Mouse (Mus musculus): ENCODE results near the gene Tcerg1l. TPM values are rescaled to one million over a fixed set of nuclear protein-coding genes. Genes with fewer than 3 reads are reported as not detected.

The Tcerg1l gene
- polyA plus RNA-seq, 1 experiment from 2014 or later, result 0.42 TPM

DNA sequence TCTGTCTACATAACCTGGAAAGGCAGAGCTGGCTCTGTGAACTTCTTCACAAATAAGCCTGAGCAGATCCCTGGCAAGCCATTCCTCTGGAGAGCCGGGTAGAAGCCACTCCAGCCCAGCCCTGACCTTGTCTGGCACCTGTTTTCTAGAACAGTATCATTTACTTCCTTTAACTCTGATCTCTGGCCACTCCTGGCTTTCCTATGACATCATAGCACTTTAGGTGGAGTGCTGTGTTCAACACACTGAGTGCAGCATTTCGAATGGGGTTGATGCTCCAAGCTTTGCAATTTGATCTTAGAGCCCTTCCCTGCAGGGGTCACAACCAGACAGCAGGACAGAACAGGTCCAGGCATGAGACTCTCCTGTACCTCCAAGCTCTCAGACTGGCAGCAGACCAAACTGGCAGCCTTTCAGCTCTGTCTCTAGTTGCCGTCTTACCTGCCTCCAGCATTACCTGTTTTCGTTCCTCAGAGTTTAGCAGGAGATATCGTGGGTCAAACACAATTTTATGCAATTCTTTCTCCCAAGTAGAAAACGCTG lies 179.9 kb downstream of the Tcerg1l start:
- peaks cover 17% of the 10 kb centered on the region for H3K4me1 ChIP-seq (replicated peaks)
- WGBS, result 60% methylated on average over 6 of the region's 6 CpGs
- H3K4me3 ChIP-seq, result no peak overlapping the region
- H3K27me3 ChIP-seq (replicated peaks), result no peaks in the 10 kb centered on the region
- no peaks in the 10 kb centered on the region for H3K9me3 ChIP-seq (replicated peaks)
- no peak overlapping the region for H3K4me2 ChIP-seq
- no peak overlapping the region for H3K9ac ChIP-seq
- ATAC-seq (ENCODE audit: insufficient number of reproducible peaks, low FRiP score), result no peak
- H3K36me3 ChIP-seq, result no peaks in the 10 kb centered on the region
- H3K27ac ChIP-seq (ENCODE audit: poor library complexity, severe bottlenecking), result no peak overlapping the region

DNA sequence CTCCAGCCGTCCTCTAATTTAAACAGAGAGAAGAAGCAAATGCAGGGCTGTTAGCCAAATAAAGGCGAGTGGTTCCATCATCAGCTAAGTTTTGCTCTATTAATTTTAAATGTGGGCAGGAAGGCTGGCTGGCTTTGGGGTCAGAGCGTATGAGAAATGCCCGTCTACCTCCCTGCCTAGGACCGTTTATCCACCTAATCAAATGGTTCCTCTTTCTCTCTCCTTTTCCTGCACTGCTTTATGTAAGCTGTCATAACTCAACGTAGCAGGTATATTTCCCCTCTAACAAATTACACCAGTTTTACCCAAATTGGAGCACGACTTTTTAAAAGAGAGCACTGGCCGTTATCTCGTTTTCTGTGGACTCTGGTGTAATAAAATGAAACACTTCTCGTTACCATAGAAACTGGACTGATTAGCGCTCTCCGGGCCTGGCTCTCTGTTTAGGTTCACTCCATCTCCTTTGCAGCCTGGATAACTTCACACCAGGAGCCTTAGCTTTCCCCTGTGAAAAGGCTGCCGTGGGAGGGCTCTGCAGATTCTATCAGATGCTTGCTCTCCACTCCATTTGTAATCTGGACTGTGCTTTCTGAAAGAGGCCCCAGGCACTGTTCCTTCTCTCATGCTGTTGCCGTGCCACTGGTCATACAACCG lies 182.2 kb downstream of the Tcerg1l start:
- Histone ChIP-seq H3K27ac (ENCODE audit: poor library complexity, severe bottlenecking) (no peak overlapping the region), H3K4me2 (no peak overlapping the region), H3K9ac (no peak overlapping the region), H3K27me3 (replicated peaks) (no peaks in the 10 kb centered on the region), H3K36me3 (no peaks in the 10 kb centered on the region), H3K4me1 (replicated peaks) (peaks cover 24% of the 10 kb centered on the region), H3K4me3 (no peak overlapping the region), H3K9me3 (replicated peaks) (no peaks in the 10 kb centered on the region)
- WGBS, result 51% methylated on average over 15 of the region's 15 CpGs
- no peak for ATAC-seq (ENCODE audit: insufficient number of reproducible peaks, low FRiP score)

DNA sequence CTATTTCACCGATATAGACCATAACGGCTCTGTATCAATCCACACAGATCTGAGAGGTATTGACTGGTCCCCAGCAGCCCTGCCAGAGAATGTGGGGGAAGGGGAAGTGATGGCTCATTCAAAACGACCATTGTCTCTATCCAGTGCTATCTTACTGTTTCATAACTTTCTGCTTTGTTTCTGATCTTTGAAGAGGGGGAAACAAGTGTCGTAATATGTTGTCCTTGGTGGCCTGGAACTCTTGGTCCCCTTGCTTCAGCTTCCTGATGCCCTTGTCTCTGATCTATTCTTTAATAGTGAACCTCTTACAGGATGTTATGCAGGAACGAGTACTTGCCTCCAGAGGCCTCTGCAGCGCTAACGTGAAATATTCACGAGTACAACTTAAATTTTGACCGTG lies 182.8 kb downstream of the Tcerg1l start:
- Histone ChIP-seq H3K9ac (no peak overlapping the region), H3K27ac (ENCODE audit: poor library complexity, severe bottlenecking) (no peak overlapping the region), H3K27me3 (replicated peaks) (no peaks in the 10 kb centered on the region), H3K4me2 (no peak overlapping the region), H3K9me3 (replicated peaks) (no peaks in the 10 kb centered on the region), H3K36me3 (no peaks in the 10 kb centered on the region), H3K4me1 (replicated peaks) (peaks cover 30% of the 10 kb centered on the region), H3K4me3 (no peak overlapping the region)
- no peak for ATAC-seq (ENCODE audit: insufficient number of reproducible peaks, low FRiP score)
- 68% methylated on average over 9 of the region's 9 CpGs for WGBS

DNA sequence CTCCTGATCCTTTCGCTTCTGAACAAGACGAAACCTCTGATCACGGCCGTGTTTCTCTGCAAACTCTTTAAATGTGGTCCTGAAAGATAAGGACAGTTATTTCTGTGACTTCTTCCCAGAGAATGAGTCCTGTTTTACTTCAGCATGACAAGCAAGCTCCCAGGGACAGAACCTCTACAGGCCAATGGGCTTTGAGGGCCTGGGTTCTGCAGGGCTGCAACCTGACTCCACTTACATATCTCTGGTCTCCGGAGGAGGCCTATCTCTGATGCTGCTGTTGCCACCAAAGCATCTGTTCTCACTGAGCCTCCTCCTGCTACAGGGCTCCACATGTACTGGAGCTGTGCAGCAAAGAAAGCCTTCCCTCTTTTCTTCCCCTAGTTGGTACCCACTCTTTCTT lies 187.8 kb downstream of the Tcerg1l start:
- ATAC-seq (ENCODE audit: insufficient number of reproducible peaks, low FRiP score), result peak; percentile 83
- H3K4me3 ChIP-seq, result peak overlapping the region; percentile 6; the same call in 1 of the 2 replicates
- 3% methylated on average over 5 of the region's 5 CpGs for WGBS
- H3K4me2 ChIP-seq, result peak overlapping the region; percentile 54
- peak overlapping the region; percentile 26; the same call in 1 of the 2 replicates for H3K27ac ChIP-seq (ENCODE audit: poor library complexity, severe bottlenecking)
- H3K9me3 ChIP-seq (replicated peaks), result no peaks in the 10 kb centered on the region
- H3K4me1 ChIP-seq (replicated peaks), result peaks cover 20% of the 10 kb centered on the region
- no peak overlapping the region for H3K9ac ChIP-seq
- no peaks in the 10 kb centered on the region for H3K36me3 ChIP-seq
- H3K27me3 ChIP-seq (replicated peaks), result no peaks in the 10 kb centered on the region

DNA sequence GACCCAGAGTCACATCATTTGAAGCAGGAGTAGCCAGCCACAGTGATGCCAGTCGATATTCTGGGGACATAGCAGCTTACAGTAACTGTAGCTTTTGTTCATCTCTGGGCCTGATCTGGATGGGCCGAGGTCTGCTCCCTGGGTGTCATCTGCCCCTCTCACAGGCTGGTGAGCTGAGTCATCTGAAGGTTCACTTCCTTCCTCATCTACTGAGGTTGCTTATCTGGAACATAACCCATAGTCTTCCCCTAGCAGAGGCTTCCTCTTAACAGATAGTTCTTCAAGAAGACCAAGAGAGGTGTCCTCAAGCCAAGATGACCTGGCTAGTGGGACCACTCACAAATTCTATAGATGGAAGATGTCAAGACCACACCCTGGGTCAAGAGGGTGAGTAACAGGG lies 192.4 kb downstream of the Tcerg1l start:
- 76% methylated on average over 2 of the region's 2 CpGs for WGBS
- no peaks in the 10 kb centered on the region for H3K9me3 ChIP-seq (replicated peaks)
- no peak overlapping the region for H3K4me2 ChIP-seq

DNA sequence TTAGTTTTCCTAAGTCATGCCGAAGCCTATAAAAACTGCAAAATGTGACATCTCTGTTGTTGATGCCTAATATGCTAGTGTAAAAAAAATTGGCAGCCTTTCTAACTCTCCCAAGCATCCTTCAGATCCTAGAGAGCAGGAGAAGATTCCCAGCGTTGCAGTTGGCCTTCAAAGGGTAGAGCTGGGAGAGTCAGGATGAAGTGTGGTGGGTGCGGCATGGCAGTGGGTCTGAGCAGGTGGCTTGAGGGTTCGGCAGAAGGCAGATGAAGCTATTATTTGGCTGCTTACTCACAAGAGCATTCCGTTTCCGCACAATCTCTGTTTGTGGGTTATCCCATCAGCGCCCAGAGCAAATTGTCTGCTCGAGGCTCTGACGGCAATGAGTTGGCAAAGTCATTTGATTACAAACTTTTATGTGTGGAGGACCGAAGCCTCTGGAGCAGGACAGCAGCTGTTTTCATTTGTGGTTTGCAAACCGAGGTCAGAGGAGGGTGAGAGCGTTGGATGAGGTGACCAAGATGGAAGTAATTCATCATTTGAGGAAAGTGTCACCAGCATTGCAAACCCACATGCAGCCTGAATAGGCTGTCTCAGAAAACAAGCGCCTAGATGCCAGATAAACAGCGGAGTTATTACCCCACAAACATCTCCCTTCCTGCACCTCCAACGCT lies 195.2 kb downstream of the Tcerg1l start:
- Histone ChIP-seq H3K4me3 (no peak overlapping the region), H3K9ac (no peak overlapping the region), H3K4me1 (replicated peaks) (no peaks in the 10 kb centered on the region), H3K9me3 (replicated peaks) (no peaks in the 10 kb centered on the region), H3K27ac (ENCODE audit: poor library complexity, severe bottlenecking) (no peak overlapping the region), H3K27me3 (replicated peaks) (0 out of 2 replicates have a peak, but pooled peaks cover 5% of the 10 kb centered on the region), H3K36me3 (no peaks in the 10 kb centered on the region), H3K4me2 (no peak overlapping the region)
- no peak for ATAC-seq (ENCODE audit: insufficient number of reproducible peaks, low FRiP score)
- 77% methylated on average over 15 of the region's 15 CpGs for WGBS

More for the DNA sequence above, 192.4 kb downstream of the Tcerg1l start:
- peaks cover 11% of the 10 kb centered on the region for H3K4me1 ChIP-seq (replicated peaks)
- no peak for ATAC-seq (ENCODE audit: insufficient number of reproducible peaks, low FRiP score)
- no peak overlapping the region for H3K4me3 ChIP-seq
- H3K27ac ChIP-seq (ENCODE audit: poor library complexity, severe bottlenecking), result no peak overlapping the region
- H3K27me3 ChIP-seq (replicated peaks), result 0 out of 2 replicates have a peak, but pooled peaks cover 3% of the 10 kb centered on the region
- no peak overlapping the region for H3K9ac ChIP-seq
- no peaks in the 10 kb centered on the region for H3K36me3 ChIP-seq

DNA sequence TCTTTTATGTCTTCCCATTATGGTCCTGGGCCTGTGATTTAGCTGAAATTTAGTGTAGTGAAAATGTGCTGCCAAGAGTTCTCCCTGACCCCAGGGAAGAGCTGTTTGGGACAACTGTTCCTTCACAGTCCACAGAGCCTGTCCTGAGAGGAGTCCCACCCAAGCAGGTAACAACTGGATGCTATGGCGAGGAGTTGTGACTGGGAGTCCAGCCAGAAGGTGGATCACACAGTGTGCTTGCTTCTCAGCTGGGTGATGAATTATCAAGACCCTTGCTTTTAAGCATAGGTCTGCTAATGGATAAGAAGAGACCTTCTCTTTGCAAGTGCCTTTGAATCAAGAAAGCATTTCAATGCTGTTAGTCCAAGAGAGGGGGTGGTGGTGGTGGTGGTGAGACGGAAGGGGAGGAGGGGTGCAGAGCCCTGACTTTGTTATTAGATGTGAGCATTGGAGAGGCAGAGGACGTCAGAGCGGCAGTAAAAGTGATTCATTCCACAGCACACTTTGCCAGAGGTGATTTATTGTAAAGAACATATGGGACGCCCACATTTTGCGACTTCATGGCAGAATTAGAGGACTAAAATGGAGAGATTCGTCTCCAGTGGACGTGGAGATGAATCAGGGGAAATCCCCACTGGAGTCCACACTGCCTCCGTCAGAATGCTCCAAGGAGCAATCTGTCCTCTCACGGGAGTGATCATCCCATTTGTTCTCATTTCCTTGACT lies 198.0 kb downstream of the Tcerg1l start:
- WGBS, result 69% methylated on average over 10 of the region's 10 CpGs
- no peaks in the 10 kb centered on the region for H3K9me3 ChIP-seq (replicated peaks)
- H3K4me3 ChIP-seq, result no peak overlapping the region
- no peak overlapping the region for H3K9ac ChIP-seq
- H3K4me1 ChIP-seq (replicated peaks), result no peaks in the 10 kb centered on the region
- no peaks in the 10 kb centered on the region for H3K36me3 ChIP-seq
- ATAC-seq (ENCODE audit: insufficient number of reproducible peaks, low FRiP score), result no peak
- H3K4me2 ChIP-seq, result no peak overlapping the region
- 0 out of 2 replicates have a peak, but pooled peaks cover 5% of the 10 kb centered on the region for H3K27me3 ChIP-seq (replicated peaks)
- no peak overlapping the region for H3K27ac ChIP-seq (ENCODE audit: poor library complexity, severe bottlenecking)

DNA sequence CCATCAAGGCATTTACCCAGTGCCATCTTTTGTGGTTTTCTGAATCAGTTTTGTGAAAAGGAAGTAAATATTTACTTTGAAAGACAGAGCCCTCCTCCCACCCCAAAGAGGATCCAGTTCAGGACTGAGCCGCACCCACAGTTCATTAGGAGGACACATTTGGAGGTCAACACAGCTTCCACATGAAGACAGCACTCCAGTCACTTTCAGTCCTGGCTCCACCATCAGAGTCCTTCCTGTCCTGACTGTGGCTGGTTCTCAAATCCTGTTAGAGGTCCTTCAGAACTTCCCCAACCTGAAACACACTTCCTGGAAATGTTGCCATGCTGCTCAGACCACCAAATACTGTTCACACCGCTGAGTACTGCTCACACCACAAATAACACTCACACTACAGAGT lies 201.4 kb downstream of the Tcerg1l start:
- Histone ChIP-seq H3K9ac (no peak overlapping the region), H3K36me3 (no peaks in the 10 kb centered on the region), H3K4me1 (replicated peaks) (no peaks in the 10 kb centered on the region), H3K4me2 (no peak overlapping the region), H3K4me3 (no peak overlapping the region), H3K27me3 (replicated peaks) (0 out of 2 replicates have a peak, but pooled peaks cover 5% of the 10 kb centered on the region), H3K9me3 (replicated peaks) (no peaks in the 10 kb centered on the region), H3K27ac (ENCODE audit: poor library complexity, severe bottlenecking) (no peak overlapping the region)
- WGBS, result 71% methylated on average over 2 of the region's 2 CpGs
- no peak for ATAC-seq (ENCODE audit: insufficient number of reproducible peaks, low FRiP score)

DNA sequence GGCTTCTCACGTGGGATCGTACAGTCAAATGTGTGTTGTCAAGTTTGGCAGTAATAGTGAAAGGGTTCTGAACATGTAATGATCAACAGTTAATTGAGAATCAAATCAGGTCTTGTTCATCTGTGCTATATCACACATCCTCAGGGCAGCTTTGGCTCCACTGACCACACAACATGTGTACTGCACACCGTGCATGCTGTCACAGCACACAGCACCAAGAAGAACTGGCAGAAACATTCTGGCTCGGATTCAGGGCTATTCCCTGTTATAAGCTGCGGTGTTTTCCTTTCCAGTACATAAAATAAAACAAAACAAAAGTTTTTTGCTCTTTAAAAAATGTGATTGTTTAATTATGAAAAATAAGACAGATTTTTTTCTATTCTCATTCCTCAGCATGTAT lies 213.3 kb downstream of the Tcerg1l start:
- 86% methylated on average over 5 of the region's 5 CpGs for WGBS
- no peak overlapping the region for H3K27ac ChIP-seq (ENCODE audit: poor library complexity, severe bottlenecking)
- no peak overlapping the region for H3K4me2 ChIP-seq
- H3K9me3 ChIP-seq (replicated peaks), result no peaks in the 10 kb centered on the region
- H3K4me1 ChIP-seq (replicated peaks), result no peaks in the 10 kb centered on the region
- H3K36me3 ChIP-seq, result no peaks in the 10 kb centered on the region
- ATAC-seq (ENCODE audit: insufficient number of reproducible peaks, low FRiP score), result no peak
- H3K9ac ChIP-seq, result no peak overlapping the region
- H3K4me3 ChIP-seq, result no peak overlapping the region
- no peaks in the 10 kb centered on the region for H3K27me3 ChIP-seq (replicated peaks)

DNA sequence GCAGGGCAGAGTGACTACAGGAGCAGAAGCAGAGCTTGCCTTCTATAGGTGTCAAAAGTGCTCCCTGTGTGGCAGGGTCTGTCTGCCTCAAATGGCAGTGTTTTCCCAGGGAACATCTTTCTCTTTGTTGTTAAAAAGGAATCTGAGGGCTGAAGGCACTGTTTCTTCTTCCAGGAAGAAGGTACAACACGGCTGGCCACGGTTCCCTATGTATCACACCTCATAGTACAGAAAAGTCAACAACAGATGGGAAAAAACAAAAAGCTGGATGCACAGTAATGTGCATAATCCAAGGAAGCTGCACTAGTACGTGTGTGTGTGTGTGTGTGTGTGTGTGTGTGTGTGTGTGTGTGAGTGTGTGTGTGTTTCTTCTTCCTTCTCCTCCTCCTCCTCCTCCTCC lies 215.3 kb downstream of the Tcerg1l start:
- 56% methylated on average over 3 of the region's 3 CpGs for WGBS

DNA sequence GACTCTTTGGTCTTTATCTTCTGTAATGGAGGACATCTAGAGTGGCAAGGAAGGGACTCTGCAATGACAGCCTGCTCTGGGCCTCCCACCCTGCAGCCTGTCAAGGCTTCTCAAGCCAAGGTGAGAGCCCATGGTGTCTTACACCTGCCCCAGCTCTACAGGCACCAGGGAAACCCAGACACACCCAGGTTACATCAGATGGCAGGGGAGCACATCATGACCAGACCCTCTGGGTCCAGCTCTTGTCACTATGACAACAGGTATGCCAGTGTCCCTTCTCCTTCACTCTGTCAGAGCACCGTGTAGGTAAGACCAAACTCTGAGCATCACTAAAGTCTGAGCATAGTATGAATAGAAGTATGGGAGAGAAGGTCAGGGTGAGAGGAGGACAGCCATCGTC lies 218.9 kb downstream of the Tcerg1l start:
- ATAC-seq (ENCODE audit: insufficient number of reproducible peaks, low FRiP score), result no peak; the same call in 1 of the 2 replicates
- Histone ChIP-seq H3K27me3 (replicated peaks) (no peaks in the 10 kb centered on the region), H3K4me1 (replicated peaks) (no peaks in the 10 kb centered on the region), H3K9ac (no peak overlapping the region), H3K9me3 (replicated peaks) (0 out of 2 replicates have a peak, but pooled peaks cover 2% of the 10 kb centered on the region), H3K4me3 (no peak overlapping the region), H3K36me3 (no peaks in the 10 kb centered on the region), H3K4me2 (no peak overlapping the region), H3K27ac (ENCODE audit: poor library complexity, severe bottlenecking) (no peak overlapping the region)
- 80% methylated on average over 2 of the region's 2 CpGs for WGBS

More for the DNA sequence above, 215.3 kb downstream of the Tcerg1l start:
- Histone ChIP-seq H3K4me3 (no peak overlapping the region), H3K36me3 (no peaks in the 10 kb centered on the region), H3K9ac (no peak overlapping the region), H3K27me3 (replicated peaks) (no peaks in the 10 kb centered on the region), H3K4me2 (no peak overlapping the region), H3K4me1 (replicated peaks) (no peaks in the 10 kb centered on the region), H3K9me3 (replicated peaks) (no peaks in the 10 kb centered on the region), H3K27ac (ENCODE audit: poor library complexity, severe bottlenecking) (no peak overlapping the region)
- no peak for ATAC-seq (ENCODE audit: insufficient number of reproducible peaks, low FRiP score)
